Mouse (Mus musculus) C2C12 (cell line): ENCODE data around the gene Cldn7.

ENCODE experiments used
- CTCF ChIP-seq: IDR thresholded peaks from one replicate; pipeline ENCODE4 v1.5.1; 2011; ENCODE audit not compliant: control insufficient read depth, insufficient read depth, insufficient read length
- MAX ChIP-seq: IDR thresholded peaks from one replicate; pipeline ENCODE4 v1.6.1; 2011; ENCODE audit warnings: mild to moderate bottlenecking, control low read depth

DNA sequence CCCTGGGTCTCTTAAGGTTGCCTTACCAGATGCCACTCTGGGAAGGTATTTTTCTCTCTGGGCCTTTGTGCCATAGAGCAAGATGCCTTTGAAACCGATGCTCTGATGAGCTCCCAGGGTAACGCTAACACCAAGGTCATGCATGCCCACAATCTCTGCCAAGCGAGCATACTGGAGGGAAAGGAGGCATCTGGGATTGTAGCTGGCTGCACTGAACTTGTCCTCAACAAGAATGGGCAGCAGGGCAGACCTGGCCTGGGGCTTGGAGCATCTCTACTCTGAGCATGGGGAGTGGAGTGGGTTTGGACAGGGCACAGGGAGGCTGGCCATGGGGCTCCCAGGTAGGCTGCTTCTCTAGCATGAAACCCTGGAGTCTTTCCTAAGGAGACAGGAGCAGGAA is 48.8 kb downstream of the Cldn7 start:
- TF ChIP-seq CTCF = no peak
- no peak for TF ChIP-seq MAX
